ENCODE assay signal across 13 mouse cellular contexts in genomic region chr3:127222086-127222485, GRCm38 (mm10).
"Had no signal": no experiment of that assay in that cellular context is flagged by ENCODE, and none has a peak within 500 bp of the region (broad histone marks: within the 10 kb centered on the region; RNA-seq: fewer than 3 reads in every experiment).

No protein-coding gene starts in this region.

- H3K27ac ChIP-seq: kidney, embryonic 15.5 days; limb, embryonic 10.5 days; liver, embryonic 15.5 days had no signal

- DNase-seq: kidney, adult 2 months; kidney, postnatal 14 days; layer of hippocampus, adult 9-11 months; lung, adult 2 months; lung, postnatal 36 days; right cerebral cortex, postnatal 25 days; thymus, postnatal 36 days had no signal

- ATAC-seq: intestine, embryonic 16.5 days; lung, postnatal 0 days had no signal

- H3K9me3 ChIP-seq: kidney, embryonic 15.5 days; limb, embryonic 10.5 days; liver, embryonic 15.5 days had no signal

- H3K4me3 ChIP-seq: kidney, embryonic 15.5 days; limb, embryonic 10.5 days; liver, embryonic 15.5 days had no signal

- H3K4me1 ChIP-seq: liver, embryonic 15.5 days had no signal

- H3K4me2 ChIP-seq: kidney, embryonic 15.5 days; liver, embryonic 11.5 days; liver, embryonic 15.5 days had no signal

- H3K36me3 ChIP-seq: kidney, embryonic 15.5 days; limb, embryonic 10.5 days; liver, embryonic 15.5 days had no signal

- H3K9ac ChIP-seq: kidney, embryonic 15.5 days; liver, embryonic 15.5 days had no signal
